Mouse (Mus musculus): ENCODE results near the gene Rpl39.
A peak's percentile ranks its signal among the peaks of the same experiment; 100 is the strongest.

The Rpl39 gene

DNA sequence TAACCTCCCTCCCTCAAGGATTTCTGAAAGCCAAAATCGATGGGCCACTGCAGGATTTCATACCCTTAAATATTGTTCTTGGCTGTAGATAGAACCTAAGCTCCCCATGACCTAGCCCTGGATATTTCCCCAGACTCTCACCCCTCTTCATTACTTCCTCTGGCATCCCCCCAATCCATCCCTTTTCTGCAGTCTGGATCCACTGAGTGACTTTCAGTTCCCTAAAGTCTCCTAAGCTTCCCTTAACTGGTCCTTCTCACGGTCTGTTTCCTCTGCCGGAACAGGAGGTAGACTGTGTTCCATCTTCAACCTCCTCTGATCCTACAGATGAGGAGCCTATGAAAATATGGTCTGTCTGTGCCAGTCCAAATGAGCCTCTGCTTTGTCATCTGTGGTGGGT lies 17.9 kb downstream of the Rpl39 start:
- no peak for DNase-seq (ENCODE audit: low spot score in 2 of 2)

- DNase-seq (ENCODE audit: low spot score in 2 of 2), result no peak
These were observed 21.3 kb downstream of the Rpl39 start for GRCm38 (mm10) chrX:37063902-37064301.

DNA sequence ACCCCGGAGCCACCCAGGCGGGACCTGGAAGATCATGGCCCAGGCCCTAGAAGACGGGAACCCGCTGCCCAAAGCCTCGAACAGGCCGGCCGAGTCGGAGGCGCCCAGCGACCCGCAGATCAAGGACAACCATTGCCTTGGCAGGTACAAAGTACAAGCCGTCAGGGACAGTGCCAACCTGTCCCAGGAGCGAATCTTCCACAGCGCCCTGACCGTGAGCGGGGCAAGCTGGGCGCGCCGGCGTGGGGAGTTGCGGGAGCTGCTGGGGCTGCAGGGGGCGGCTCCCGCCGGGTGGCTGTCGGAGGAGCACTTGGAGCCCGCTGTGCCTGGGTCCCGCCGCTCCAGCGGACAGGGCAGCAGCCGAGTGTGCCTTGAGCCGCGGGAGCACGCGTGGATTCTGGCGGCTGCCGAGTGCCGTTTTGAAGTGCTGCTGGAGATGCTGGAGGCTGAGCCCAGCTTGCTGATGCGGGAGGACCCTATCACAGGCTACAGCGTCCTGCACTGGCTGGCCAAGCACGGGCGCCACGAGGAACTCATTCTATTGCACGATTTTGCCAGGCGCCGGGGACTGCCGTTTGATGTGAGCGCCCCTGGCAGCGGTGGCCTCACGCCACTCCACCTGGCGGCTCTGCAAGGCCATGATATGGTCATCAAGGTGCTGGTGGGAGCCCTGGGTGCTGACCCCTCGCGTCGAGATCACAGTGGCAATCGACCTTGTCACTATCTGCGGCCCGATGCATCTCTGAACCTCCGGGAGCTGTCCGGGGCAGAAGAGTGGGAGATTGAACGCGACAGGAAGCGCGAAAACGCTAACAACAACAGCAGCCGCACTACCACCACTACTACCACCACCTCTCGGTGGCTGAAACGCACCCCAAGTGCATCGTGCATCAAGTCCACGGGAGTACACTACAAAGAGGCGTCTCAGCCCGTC lies 36.0 kb downstream of the Rpl39 start:
- no peak for DNase-seq (ENCODE audit: low spot score in 2 of 2)

GRCm38 (mm10) chrX:37048066-37048889 lies 36.9 kb downstream of the Rpl39 start, which contains the start of gene Sowahd:
Gene Sowahd, plus strand, starts transcription at chrX:37048845.
- DNase-seq (ENCODE audit: low spot score in 2 of 2), result no peak

DNA sequence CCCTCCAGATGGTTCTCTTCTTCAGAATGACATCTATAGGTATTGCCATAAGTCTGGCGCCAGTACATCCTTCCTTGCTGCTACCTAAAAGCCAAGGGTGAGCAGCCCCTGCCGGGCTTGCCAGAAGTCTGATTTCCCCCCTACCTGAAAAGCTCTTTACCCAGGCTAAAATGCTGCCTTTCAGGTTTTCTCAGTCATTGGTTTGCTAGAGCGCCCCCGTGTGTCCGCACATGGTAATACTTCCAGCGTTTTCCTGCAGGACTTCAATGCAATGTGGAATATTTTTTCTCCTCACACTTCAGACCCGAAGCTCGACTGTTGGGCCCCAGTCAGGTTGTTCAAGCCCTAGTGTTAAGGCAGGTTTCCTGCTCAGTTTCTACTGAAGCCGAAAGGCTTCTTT lies 42.5 kb downstream of the Rpl39 start:
- peak; percentile 73 to 76 for DNase-seq (ENCODE audit: low spot score in 2 of 2)
